Mouse (Mus musculus) embryonic fibroblast, embryonic 13.5 days (primary cell): Measurements from ENCODE around the gene Pspn. TPM values are rescaled to one million over a fixed set of nuclear protein-coding genes. Genes with fewer than 3 reads are reported as not detected.

Experiments
- H3K27ac ChIP-seq: 2 replicates; pipeline ENCODE4 v1.5.1; 2012; ENCODE audit warnings: low read length, control low read depth, inconsistent platforms; ENCODE audit not compliant: insufficient read depth
- H3K4me1 ChIP-seq: 2 replicates; pipeline ENCODE4 v1.6.1; 2011; ENCODE audit warnings: low read length; ENCODE audit not compliant: control insufficient read depth, insufficient read depth
- H3K4me3 ChIP-seq: 2 replicates; pipeline ENCODE4 v1.5.1; 2011; ENCODE audit warnings: mild to moderate bottlenecking, control low read depth, low read length; ENCODE audit not compliant: insufficient read depth
- CTCF ChIP-seq: IDR thresholded peaks from 2 replicates; pipeline ENCODE4 v1.5.1; 2011; ENCODE audit warnings: mild to moderate bottlenecking, control low read depth, low read length, moderate library complexity, borderline replicate concordance; ENCODE audit not compliant: insufficient read depth
- POLR2A ChIP-seq: IDR thresholded peaks from 2 replicates; pipeline ENCODE4 v1.6.1; 2011; ENCODE audit warnings: low read depth, mild to moderate bottlenecking, control low read depth, low read length, moderate library complexity
- polyA plus RNA-seq: library from polyadenylated mRNA; stranded (reverse); fragments of >200 nt; gene quantifications from 2 replicates; pipeline ENCODE4 v1.2.4, GENCODE M21; 2011; ENCODE audit warnings: low read depth; ENCODE audit not compliant: missing spikeins, insufficient read length

Pspn gene
- polyA plus RNA-seq, 1 experiment, result not detected

- Histone ChIP-seq H3K4me1 (no peaks in the 10 kb centered on the region), H3K27ac (no peak overlapping the region), H3K4me3 (no peak overlapping the region)
- no peak for TF ChIP-seq CTCF
- TF ChIP-seq POLR2A, result no peak
Observed at GRCm38 (mm10) chr17:56973956-56974707, 25.7 kb downstream of the Pspn start.

GRCm38 (mm10) chr17:56970081-56970480, 29.7 kb downstream of the Pspn start:
- Histone ChIP-seq H3K4me3 (no peak overlapping the region), H3K4me1 (no peaks in the 10 kb centered on the region), H3K27ac (no peak overlapping the region)
- TF ChIP-seq CTCF (no peak), POLR2A (no peak)

- Histone ChIP-seq H3K27ac (no peak overlapping the region), H3K4me1 (no peaks in the 10 kb centered on the region), H3K4me3 (no peak overlapping the region)
- TF ChIP-seq POLR2A, result no peak
- TF ChIP-seq CTCF, result no peak
Observed at GRCm38 (mm10) chr17:56969321-56969720, 30.5 kb downstream of the Pspn start.

- TF ChIP-seq CTCF (no peak), POLR2A (no peak)
- Histone ChIP-seq H3K27ac (no peak overlapping the region), H3K4me3 (no peak overlapping the region), H3K4me1 (no peaks in the 10 kb centered on the region)
Observed at GRCm38 (mm10) chr17:56963646-56964045, 36.2 kb downstream of the Pspn start.

GRCm38 (mm10) chr17:56962642-56963405, 37.0 kb downstream of the Pspn start:
- no peak overlapping the region for H3K27ac ChIP-seq
- no peak overlapping the region for H3K4me3 ChIP-seq
- H3K4me1 ChIP-seq, result no peaks in the 10 kb centered on the region; the same call in 1 of the 2 replicates
- no peak for TF ChIP-seq CTCF
- TF ChIP-seq POLR2A, result no peak

- TF ChIP-seq POLR2A (no peak), CTCF (no peak)
- no peak overlapping the region for H3K4me3 ChIP-seq
- H3K27ac ChIP-seq, result no peak overlapping the region
- H3K4me1 ChIP-seq, result no peaks in the 10 kb centered on the region; the same call in 1 of the 2 replicates
Observed at GRCm38 (mm10) chr17:56961880-56962279, 37.9 kb downstream of the Pspn start.

GRCm38 (mm10) chr17:56958667-56959066, 41.2 kb downstream of the Pspn start:
- TF ChIP-seq CTCF, result no peak
- no peak overlapping the region for H3K27ac ChIP-seq
- H3K4me1 ChIP-seq, result no peaks in the 10 kb centered on the region; the same call in 1 of the 2 replicates
- H3K4me3 ChIP-seq, result no peak overlapping the region

- no peak overlapping the region for H3K4me3 ChIP-seq
- no peaks in the 10 kb centered on the region; the same call in 1 of the 2 replicates for H3K4me1 ChIP-seq
- TF ChIP-seq POLR2A, result no peak
- no peak for TF ChIP-seq CTCF
- no peak overlapping the region for H3K27ac ChIP-seq
Observed at GRCm38 (mm10) chr17:56957763-56958429, 41.9 kb downstream of the Pspn start.

- Histone ChIP-seq H3K4me1 (no peaks in the 10 kb centered on the region; the same call in 1 of the 2 replicates), H3K4me3 (no peak overlapping the region), H3K27ac (no peak overlapping the region)
- TF ChIP-seq POLR2A, result no peak
- no peak for TF ChIP-seq CTCF
Observed at GRCm38 (mm10) chr17:56954871-56955270, 44.9 kb downstream of the Pspn start.

- no peak for TF ChIP-seq CTCF
- no peak for TF ChIP-seq POLR2A
- H3K4me1 ChIP-seq, result no peaks in the 10 kb centered on the region
- H3K4me3 ChIP-seq, result no peak overlapping the region
- H3K27ac ChIP-seq, result no peak overlapping the region
Observed at GRCm38 (mm10) chr17:56952639-56953038, 47.2 kb downstream of the Pspn start.
